Mouse (Mus musculus) spleen, adult 2 months (tissue): ENCODE data around the gene Ppp4r1. TPM values are rescaled to one million over a fixed set of nuclear protein-coding genes. Genes with fewer than 3 reads are reported as not detected.

Experiments used
- DNase-seq, 2 experiments: peaks; one replicate each; pipeline versions ENCODE4 v3.0.0 to v3.0.0-alpha.2; 2012 to 2021; ENCODE audit warnings: low spot score in 2 of 2, low read depth in 1 of 2
- H3K27ac ChIP-seq: fragments of 200-500 bp; 2 replicates; pipeline ENCODE4 v1.5.1; 2012; ENCODE audit warnings: low read length, inconsistent platforms; ENCODE audit not compliant: insufficient read depth
- H3K27me3 ChIP-seq: fragments of 200-500 bp; 2 replicates; pipeline ENCODE4 v1.6.1; 2012; ENCODE audit warnings: mild to moderate bottlenecking, moderate library complexity, low read length, inconsistent platforms; ENCODE audit not compliant: control insufficient read depth, insufficient read depth
- H3K36me3 ChIP-seq: fragments of 200-500 bp; 2 replicates; pipeline ENCODE4 v1.6.1; 2012; ENCODE audit warnings: mild to moderate bottlenecking, low read length, inconsistent platforms; ENCODE audit not compliant: control insufficient read depth, insufficient read depth
- H3K4me1 ChIP-seq: fragments of 200-500 bp; 2 replicates; pipeline ENCODE4 v1.6.1; 2011; ENCODE audit warnings: inconsistent platforms; ENCODE audit not compliant: control insufficient read depth, insufficient read depth, insufficient read length
- H3K4me3 ChIP-seq: fragments of 200-500 bp; 2 replicates; pipeline ENCODE4 v1.5.1; 2011; ENCODE audit warnings: mild to moderate bottlenecking, inconsistent platforms; ENCODE audit not compliant: insufficient read depth, insufficient read length; ENCODE audit errors: extremely low read depth
- CTCF ChIP-seq: fragments of 200-500 bp; IDR thresholded peaks from 2 replicates; pipeline ENCODE4 v1.5.1; 2011; ENCODE audit warnings: mild to moderate bottlenecking, inconsistent platforms; ENCODE audit not compliant: insufficient read depth, insufficient read length, insufficient replicate concordance; ENCODE audit errors: extremely low read depth
- POLR2A ChIP-seq: fragments of 200-500 bp; IDR thresholded peaks from 2 replicates; pipeline ENCODE4 v1.6.1; 2011; ENCODE audit warnings: low read depth, low read length, inconsistent platforms
- WGBS: fragments of 180-500 bp; shearing (Covaris S2); methylation state at CpG from one replicate; pipeline ENCODE4 v1.1.7; 2018; 5-methylcytosine and 5-hydroxymethylcytosine counted together
- polyA plus RNA-seq: library from polyadenylated mRNA; depleted of rRNA; stranded (reverse); fragments of >200 nt; gene quantifications from 2 replicates; pipeline ENCODE4 v1.2.3, GENCODE M21; 2012

Gene Ppp4r1
- polyA plus RNA-seq, 1 experiment = 23.1 TPM

GRCm38 (mm10) chr17:65824246-65824645 is 41.9 kb downstream of the Ppp4r1 start:
- no peak overlapping the region for H3K4me3 ChIP-seq
- peaks cover 21% of the 10 kb centered on the region for H3K36me3 ChIP-seq
- H3K27me3 ChIP-seq = no peaks in the 10 kb centered on the region
- DNase-seq = no peak
- no peaks in the 10 kb centered on the region; the same call in 1 of the 2 replicates for H3K4me1 ChIP-seq
- H3K27ac ChIP-seq = no peak overlapping the region
- TF ChIP-seq CTCF (no peak), POLR2A (no peak)
- 90% methylated on average over 10 of the region's 10 CpGs for WGBS

GRCm38 (mm10) chr17:65826257-65826656 is 43.9 kb downstream of the Ppp4r1 start:
- Histone ChIP-seq H3K27me3 (no peaks in the 10 kb centered on the region), H3K4me1 (no peaks in the 10 kb centered on the region; the same call in 1 of the 2 replicates), H3K36me3 (peaks cover 31% of the 10 kb centered on the region), H3K4me3 (no peak overlapping the region), H3K27ac (no peak overlapping the region)
- WGBS = 32% methylated on average over 9 of the region's 9 CpGs
- TF ChIP-seq CTCF = no peak
- TF ChIP-seq POLR2A = no peak
- no peak for DNase-seq

GRCm38 (mm10) chr17:65827119-65827840 is 44.9 kb downstream of the Ppp4r1 start:
- no peaks in the 10 kb centered on the region for H3K27me3 ChIP-seq
- no peak overlapping the region for H3K4me3 ChIP-seq
- DNase-seq = no peak
- 87% methylated on average over 16 of the region's 16 CpGs for WGBS
- no peak overlapping the region for H3K27ac ChIP-seq
- no peaks in the 10 kb centered on the region; the same call in 1 of the 2 replicates for H3K4me1 ChIP-seq
- H3K36me3 ChIP-seq = peaks cover 34% of the 10 kb centered on the region
- TF ChIP-seq POLR2A (no peak), CTCF (no peak)

GRCm38 (mm10) chr17:65827904-65828303 is 45.5 kb downstream of the Ppp4r1 start:
- Histone ChIP-seq H3K27ac (no peak overlapping the region), H3K4me1 (no peaks in the 10 kb centered on the region; the same call in 1 of the 2 replicates), H3K4me3 (no peak overlapping the region), H3K36me3 (peaks cover 36% of the 10 kb centered on the region), H3K27me3 (no peaks in the 10 kb centered on the region)
- TF ChIP-seq POLR2A = no peak
- TF ChIP-seq CTCF = no peak
- 83% methylated on average over 5 of the region's 5 CpGs for WGBS
- no peak for DNase-seq

GRCm38 (mm10) chr17:65828951-65829350 is 46.6 kb downstream of the Ppp4r1 start:
- Histone ChIP-seq H3K27ac (no peak overlapping the region), H3K27me3 (no peaks in the 10 kb centered on the region), H3K36me3 (peaks cover 42% of the 10 kb centered on the region), H3K4me1 (no peaks in the 10 kb centered on the region; the same call in 1 of the 2 replicates), H3K4me3 (no peak overlapping the region)
- WGBS = 92% methylated on average over 11 of the region's 11 CpGs
- DNase-seq = no peak
- no peak for TF ChIP-seq CTCF
- no peak for TF ChIP-seq POLR2A

GRCm38 (mm10) chr17:65830216-65830863 is 48.0 kb downstream of the Ppp4r1 start:
- Histone ChIP-seq H3K36me3 (peaks cover 39% of the 10 kb centered on the region), H3K4me1 (no peaks in the 10 kb centered on the region; the same call in 1 of the 2 replicates), H3K4me3 (no peak overlapping the region), H3K27ac (no peak overlapping the region), H3K27me3 (no peaks in the 10 kb centered on the region)
- no peak for DNase-seq
- WGBS = 96% methylated on average over 13 of the region's 13 CpGs
- TF ChIP-seq POLR2A (no peak), CTCF (no peak)

- 89% methylated on average over 3 of the region's 3 CpGs for WGBS
- Histone ChIP-seq H3K36me3 (peaks cover 63% of the 10 kb centered on the region), H3K27ac (no peak overlapping the region)
Measured at GRCm38 (mm10) chr17:65833891-65834290, 51.5 kb downstream of the Ppp4r1 start.

More at GRCm38 (mm10) chr17:65833891-65834290, 51.5 kb downstream of the Ppp4r1 start:
- no peaks in the 10 kb centered on the region for H3K4me1 ChIP-seq
- no peak for TF ChIP-seq POLR2A
- TF ChIP-seq CTCF = no peak
- H3K27me3 ChIP-seq = no peaks in the 10 kb centered on the region
- no peak for DNase-seq
- H3K4me3 ChIP-seq = no peak overlapping the region
